Mouse (Mus musculus) liver, embryonic 16.5 days (tissue): ENCODE data around the gene Tbx2. TPM values are rescaled to one million over a fixed set of nuclear protein-coding genes. Genes with fewer than 3 reads are reported as not detected.

Experiments
- ATAC-seq: fragments of 200-750 bp; cut with Nextera tagmentation; 2 replicates; pipeline ENCODE4 v1.8.0; 2017; ENCODE audit warnings: low read depth, mild to moderate bottlenecking, moderate number of reproducible peaks, moderate library complexity
- H3K27ac ChIP-seq: fragments of 300-500 bp; sonication (generic); 2 replicates; pipeline ENCODE4 v1.5.1; 2014; ENCODE audit warnings: mild to moderate bottlenecking, low read length
- H3K27me3 ChIP-seq: fragments of 300-500 bp; sonication (generic); 2 replicates; pipeline ENCODE4 v1.6.1; 2014; ENCODE audit warnings: low read depth, low read length, mixed read lengths; ENCODE audit not compliant: control insufficient read depth, insufficient read depth
- H3K36me3 ChIP-seq: fragments of 300-500 bp; sonication (generic); 2 replicates; pipeline ENCODE4 v1.6.1; 2014; ENCODE audit warnings: mild to moderate bottlenecking; ENCODE audit not compliant: control insufficient read depth, insufficient read depth
- H3K4me1 ChIP-seq: fragments of 300-500 bp; sonication (generic); 2 replicates; pipeline ENCODE4 v1.6.1; 2014; ENCODE audit warnings: low read depth, low read length, mixed read lengths; ENCODE audit not compliant: control insufficient read depth
- H3K4me2 ChIP-seq: fragments of 300-500 bp; sonication (generic); 2 replicates; pipeline ENCODE4 v1.6.1; 2014; ENCODE audit warnings: low read depth, low read length, mixed read lengths
- H3K4me3 ChIP-seq: fragments of 300-500 bp; sonication (generic); 2 replicates; pipeline ENCODE4 v1.5.1; 2014; ENCODE audit warnings: low read depth, mild to moderate bottlenecking, low read length
- H3K9ac ChIP-seq: fragments of 300-500 bp; sonication (generic); 2 replicates; pipeline ENCODE4 v1.6.1; 2014; ENCODE audit warnings: low read depth, low read length
- H3K9me3 ChIP-seq: fragments of 300-500 bp; sonication (generic); replicated peaks from 2 replicates; pipeline ENCODE4 v1.6.1; 2016; ENCODE audit warnings: low read length; ENCODE audit not compliant: control insufficient read depth
- WGBS: fragments of 180-500 bp; shearing (Covaris S2); extraction: QIAGEN DNeasy Blood & Tissue Kit; methylation state at CpG from one replicate; pipeline ENCODE4 v1.1.7; 2014; ENCODE audit not compliant: insufficient replicate concordance; 5-methylcytosine and 5-hydroxymethylcytosine counted together
- polyA plus RNA-seq: library from polyadenylated mRNA; unstranded; fragments of >200 nt; fragmentation: Nextera tagmentation; extraction: Ambion mirVana; gene quantifications from 2 replicates; pipeline ENCODE4 v1.2.1, GENCODE M21; 2015

The Tbx2 gene
- polyA plus RNA-seq, 1 experiment from 2014 or later = 0.26 TPM

GRCm38 (mm10) chr11:85818401-85818800 is 13.9 kb upstream of the Tbx2 start:
- Histone ChIP-seq H3K9ac (no peak overlapping the region), H3K36me3 (no peaks in the 10 kb centered on the region), H3K4me1 (peaks cover 5% of the 10 kb centered on the region), H3K27me3 (peaks cover 2% of the 10 kb centered on the region; the same call in 1 of the 2 replicates), H3K4me3 (no peak overlapping the region), H3K9me3 (no peaks in the 10 kb centered on the region), H3K4me2 (no peak overlapping the region), H3K27ac (no peak overlapping the region)
- no peak for ATAC-seq
- WGBS = 37% methylated on average over 3 of the region's 3 CpGs

GRCm38 (mm10) chr11:85820959-85821358 is 11.4 kb upstream of the Tbx2 start:
- Histone ChIP-seq H3K4me3 (no peak overlapping the region), H3K36me3 (no peaks in the 10 kb centered on the region), H3K4me1 (peaks cover 5% of the 10 kb centered on the region), H3K9ac (no peak overlapping the region), H3K27ac (no peak overlapping the region), H3K4me2 (no peak overlapping the region), H3K27me3 (peaks cover 26% of the 10 kb centered on the region), H3K9me3 (no peaks in the 10 kb centered on the region)
- 84% methylated on average over 3 of the region's 3 CpGs for WGBS
- no peak for ATAC-seq

- Histone ChIP-seq H3K27ac (no peak overlapping the region), H3K9ac (no peak overlapping the region), H3K36me3 (no peaks in the 10 kb centered on the region), H3K27me3 (peaks cover 33% of the 10 kb centered on the region), H3K4me1 (peaks cover 5% of the 10 kb centered on the region), H3K4me3 (no peak overlapping the region), H3K9me3 (no peaks in the 10 kb centered on the region), H3K4me2 (no peak overlapping the region)
- 71% methylated on average over 9 of the region's 9 CpGs for WGBS
- no peak for ATAC-seq
Observed at GRCm38 (mm10) chr11:85821659-85822058, 10.7 kb upstream of the Tbx2 start.

GRCm38 (mm10) chr11:85823181-85823580 is 9.2 kb upstream of the Tbx2 start:
- ATAC-seq = peak; percentile 66
- Histone ChIP-seq H3K9me3 (no peaks in the 10 kb centered on the region), H3K4me3 (no peak overlapping the region), H3K27me3 (peaks cover 46% of the 10 kb centered on the region), H3K27ac (no peak overlapping the region), H3K36me3 (no peaks in the 10 kb centered on the region), H3K4me2 (no peak overlapping the region), H3K4me1 (peaks cover 9% of the 10 kb centered on the region), H3K9ac (no peak overlapping the region)
- 10% methylated on average over 6 of the region's 6 CpGs for WGBS

GRCm38 (mm10) chr11:85823794-85824193 is 8.6 kb upstream of the Tbx2 start:
- no peak overlapping the region for H3K27ac ChIP-seq
- H3K4me1 ChIP-seq = peaks cover 9% of the 10 kb centered on the region
- WGBS = 74% methylated on average over 4 of the region's 4 CpGs
- no peaks in the 10 kb centered on the region for H3K9me3 ChIP-seq
- H3K4me3 ChIP-seq = no peak overlapping the region
- no peak for ATAC-seq
- peaks cover 52% of the 10 kb centered on the region for H3K27me3 ChIP-seq
- no peak overlapping the region for H3K9ac ChIP-seq
- H3K4me2 ChIP-seq = no peak overlapping the region
- H3K36me3 ChIP-seq = no peaks in the 10 kb centered on the region

GRCm38 (mm10) chr11:85825031-85825430 is 7.3 kb upstream of the Tbx2 start:
- H3K9me3 ChIP-seq = no peaks in the 10 kb centered on the region
- no peak for ATAC-seq

GRCm38 (mm10) chr11:85825823-85826222 is 6.5 kb upstream of the Tbx2 start:
- Histone ChIP-seq H3K9me3 (no peaks in the 10 kb centered on the region), H3K4me2 (no peak overlapping the region), H3K4me3 (no peak overlapping the region), H3K27me3 (peaks cover 72% of the 10 kb centered on the region), H3K9ac (no peak overlapping the region), H3K36me3 (no peaks in the 10 kb centered on the region), H3K27ac (no peak overlapping the region), H3K4me1 (peaks cover 9% of the 10 kb centered on the region)
- 41% methylated on average over 7 of the region's 7 CpGs for WGBS
- ATAC-seq = no peak

More at GRCm38 (mm10) chr11:85825031-85825430, 7.3 kb upstream of the Tbx2 start:
- Histone ChIP-seq H3K4me3 (no peak overlapping the region), H3K36me3 (no peaks in the 10 kb centered on the region), H3K27ac (no peak overlapping the region), H3K27me3 (peaks cover 64% of the 10 kb centered on the region), H3K4me1 (peaks cover 9% of the 10 kb centered on the region), H3K4me2 (no peak overlapping the region), H3K9ac (no peak overlapping the region)
- WGBS = 70% methylated on average over 10 of the region's 10 CpGs

- Histone ChIP-seq H3K4me1 (peaks cover 15% of the 10 kb centered on the region), H3K4me3 (no peak overlapping the region), H3K36me3 (no peaks in the 10 kb centered on the region), H3K9me3 (no peaks in the 10 kb centered on the region), H3K9ac (no peak overlapping the region), H3K27me3 (peaks cover 88% of the 10 kb centered on the region), H3K27ac (no peak overlapping the region), H3K4me2 (no peak overlapping the region)
- 9% methylated on average over 9 of the region's 9 CpGs for WGBS
- ATAC-seq = peak; percentile 53
Observed at GRCm38 (mm10) chr11:85827342-85827741, 5.0 kb upstream of the Tbx2 start.

- H3K4me1 ChIP-seq = peaks cover 14% of the 10 kb centered on the region
- no peaks in the 10 kb centered on the region for H3K9me3 ChIP-seq
- H3K9ac ChIP-seq = no peak overlapping the region
- no peak overlapping the region for H3K4me2 ChIP-seq
- peaks cover 100% of the 10 kb centered on the region for H3K27me3 ChIP-seq
- ATAC-seq = no peak
- 8% methylated on average over 38 of the region's 38 CpGs for WGBS
- H3K4me3 ChIP-seq = no peak overlapping the region
- H3K27ac ChIP-seq = no peak overlapping the region
- no peaks in the 10 kb centered on the region for H3K36me3 ChIP-seq
Observed at GRCm38 (mm10) chr11:85828691-85829519, 3.4 kb upstream of the Tbx2 start.
